Mouse (Mus musculus): ENCODE data around the gene 4933414I15Rik.

4933414I15Rik gene

DNA sequence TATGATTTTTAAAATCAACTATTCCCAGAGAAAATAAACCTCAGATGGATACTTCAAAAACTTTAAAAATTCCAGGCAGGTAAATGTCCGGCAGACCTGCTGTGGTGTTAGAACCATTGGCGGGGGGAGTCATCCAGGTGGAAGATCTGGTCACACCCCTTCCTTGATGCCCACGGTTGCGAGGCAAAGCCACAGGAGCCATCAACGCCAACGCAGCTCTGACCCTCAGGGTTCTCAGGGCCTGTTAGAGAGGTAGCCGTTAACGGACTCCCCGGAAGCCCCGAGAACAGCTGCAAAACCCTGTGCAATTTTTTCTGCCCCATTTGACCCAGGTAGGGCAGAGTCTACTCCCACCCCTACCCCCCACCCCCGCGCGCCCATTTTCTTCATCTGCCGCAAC, at the start of gene 4933414I15Rik:
4933414I15Rik (minus strand) TSS at position 260 of the 400 bp plus-strand sequence.
- DNase-seq (ENCODE audit: extremely low spot score, low spot score): no peak

DNA sequence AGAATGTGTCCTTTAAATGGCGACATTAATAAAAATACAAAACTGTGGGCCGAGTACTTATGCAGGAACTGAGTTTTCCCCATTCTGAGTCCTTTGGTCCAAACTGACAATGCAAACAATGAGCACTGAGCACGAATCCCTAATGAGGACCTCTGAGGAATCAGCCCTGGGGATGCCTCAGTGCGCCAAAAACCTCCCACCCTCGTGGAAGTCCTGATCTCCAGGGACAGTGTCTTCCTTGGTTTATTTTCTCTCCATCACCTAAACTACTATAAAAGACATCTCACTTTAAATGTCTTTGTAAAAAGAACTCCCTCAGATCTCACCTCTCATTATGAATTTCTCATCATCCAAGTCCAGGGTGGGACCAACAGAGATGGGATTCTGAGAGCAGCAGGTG, 38.1 kb upstream of the 4933414I15Rik start, which contains the start of gene Olfr1377:
Olfr1377 (plus strand) TSS at position 301 of the 400 bp plus-strand sequence.
- no peak for DNase-seq (ENCODE audit: extremely low spot score, low spot score)

DNA sequence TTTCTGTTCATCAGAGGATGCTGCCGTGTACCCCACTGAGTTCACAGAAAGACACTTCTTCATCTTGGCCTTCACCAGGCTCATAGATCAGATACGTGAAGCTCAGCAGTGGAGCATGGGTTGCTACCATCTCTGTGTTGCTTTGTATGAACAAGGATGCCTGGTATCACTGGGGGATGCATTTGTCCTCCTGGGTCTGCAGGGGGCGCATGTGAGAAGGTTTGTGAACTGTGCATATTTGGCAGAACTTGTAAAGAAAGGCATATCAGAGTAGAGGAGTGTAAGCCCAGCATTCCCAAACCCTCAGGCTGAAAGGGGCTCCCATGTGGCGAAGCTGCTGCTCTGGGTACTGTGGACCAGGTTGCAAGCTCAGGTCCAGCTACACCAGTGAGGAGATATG, 33.7 kb upstream of the 4933414I15Rik start:
- no peak for DNase-seq (ENCODE audit: extremely low spot score, low spot score)

DNA sequence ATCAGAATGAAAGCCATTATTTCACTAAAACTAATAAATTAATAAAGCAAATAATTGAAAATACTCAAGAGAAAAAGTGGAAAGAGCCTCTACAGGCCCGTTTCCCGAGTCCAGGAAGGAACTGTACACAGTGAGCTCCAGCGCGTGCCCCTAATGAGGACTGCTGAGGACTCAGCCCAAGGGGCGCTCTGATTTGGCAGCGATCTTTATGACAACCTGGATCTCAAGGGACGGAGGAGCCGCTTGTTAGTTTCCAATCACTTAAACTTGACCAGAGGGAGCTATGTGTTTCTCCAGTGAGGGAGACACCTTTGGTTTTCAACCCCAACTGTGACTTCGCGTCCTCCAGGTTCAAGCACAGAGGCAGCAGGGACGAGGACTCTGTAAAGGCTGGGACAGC, 22.7 kb upstream of the 4933414I15Rik start, which contains the start of gene Olfr1378:
Olfr1378 (plus strand) TSS at position 301 of the 400 bp plus-strand sequence.
- no peak for DNase-seq (ENCODE audit: extremely low spot score, low spot score)

DNA sequence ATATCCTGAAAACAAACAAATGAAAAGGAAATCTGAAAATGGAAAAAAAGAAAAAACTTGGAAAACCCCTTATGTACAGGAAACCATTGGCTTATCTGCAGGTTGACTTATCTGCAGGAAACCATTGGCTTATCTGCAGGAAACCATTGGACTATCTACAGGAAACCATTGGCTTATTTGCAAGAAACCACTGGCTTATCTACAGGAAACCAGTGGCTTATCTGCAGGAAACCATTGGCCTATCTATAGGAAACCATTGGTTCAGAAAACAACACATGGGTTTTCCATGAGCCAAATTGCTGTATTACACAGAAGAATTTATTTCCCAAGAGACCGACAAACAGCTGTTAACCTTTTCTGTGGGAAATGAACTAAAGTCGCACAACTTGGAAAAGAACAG, 21.3 kb upstream of the 4933414I15Rik start:
- DNase-seq (ENCODE audit: extremely low spot score, low spot score): no peak

DNA sequence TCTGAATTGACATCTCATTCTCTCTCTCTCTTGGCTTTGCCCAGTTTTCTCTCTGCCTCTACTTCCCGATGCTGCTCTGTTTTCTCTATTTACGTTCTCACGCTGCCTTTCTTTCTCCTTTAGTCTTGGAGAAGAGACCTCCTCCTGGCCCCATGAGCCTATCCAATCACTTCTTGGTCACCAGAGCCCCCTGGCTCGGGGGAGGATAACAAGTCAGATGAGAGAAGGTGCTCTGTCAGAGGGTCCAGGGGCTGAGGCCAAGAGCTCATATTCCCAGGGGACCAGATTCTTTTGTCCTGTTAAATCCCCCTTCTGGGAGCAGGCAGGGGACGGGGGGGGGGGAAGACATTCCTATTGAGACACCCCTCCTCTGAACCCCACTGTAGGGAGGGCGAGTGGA, 10.1 kb upstream of the 4933414I15Rik start, which contains the start of gene Prop1:
Prop1 (minus strand) TSS at position 101 of the 400 bp plus-strand sequence.
- no peak for DNase-seq (ENCODE audit: extremely low spot score, low spot score)

DNA sequence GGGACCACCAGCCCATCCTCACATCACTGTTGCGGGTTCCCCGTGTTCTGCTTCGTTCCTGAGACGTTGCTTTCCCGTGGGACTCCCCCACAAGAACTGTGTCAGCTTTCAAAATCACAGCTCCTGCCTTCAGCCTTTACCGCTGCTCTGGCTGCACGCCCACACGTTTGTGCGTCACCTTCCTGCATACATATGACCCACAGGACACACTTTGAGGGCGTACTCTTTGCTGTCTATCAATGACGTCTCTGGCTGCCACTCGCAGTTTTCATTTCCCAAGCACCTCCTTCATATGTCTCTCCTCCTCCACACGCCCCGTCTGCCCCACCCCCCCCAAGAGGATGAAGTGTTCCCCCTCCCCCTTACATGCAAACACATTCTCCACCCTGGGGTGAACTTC, 8.7 kb upstream of the 4933414I15Rik start:
- DNase-seq (ENCODE audit: extremely low spot score, low spot score): no peak

DNA sequence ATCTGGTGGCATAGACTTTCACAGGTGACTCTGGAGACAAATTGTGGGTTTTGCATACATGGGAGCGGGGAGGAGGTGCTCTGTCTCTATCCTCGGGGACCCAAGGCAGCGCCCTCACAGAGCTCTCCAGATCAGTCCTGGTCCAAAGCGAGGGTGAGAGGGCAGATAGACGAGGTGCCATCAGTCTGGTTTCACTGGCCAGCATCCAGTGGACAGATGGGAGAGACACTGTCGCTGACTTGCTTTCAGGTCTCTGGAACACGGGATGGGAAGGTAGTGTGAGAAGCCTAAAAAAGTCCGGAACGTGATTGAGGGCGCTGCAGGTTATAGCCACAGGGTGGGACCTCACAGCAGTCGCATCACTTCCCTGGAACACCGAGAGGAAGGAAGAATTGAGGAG, 1.2 kb downstream of the 4933414I15Rik start:
- DNase-seq (ENCODE audit: extremely low spot score, low spot score): no peak

DNA sequence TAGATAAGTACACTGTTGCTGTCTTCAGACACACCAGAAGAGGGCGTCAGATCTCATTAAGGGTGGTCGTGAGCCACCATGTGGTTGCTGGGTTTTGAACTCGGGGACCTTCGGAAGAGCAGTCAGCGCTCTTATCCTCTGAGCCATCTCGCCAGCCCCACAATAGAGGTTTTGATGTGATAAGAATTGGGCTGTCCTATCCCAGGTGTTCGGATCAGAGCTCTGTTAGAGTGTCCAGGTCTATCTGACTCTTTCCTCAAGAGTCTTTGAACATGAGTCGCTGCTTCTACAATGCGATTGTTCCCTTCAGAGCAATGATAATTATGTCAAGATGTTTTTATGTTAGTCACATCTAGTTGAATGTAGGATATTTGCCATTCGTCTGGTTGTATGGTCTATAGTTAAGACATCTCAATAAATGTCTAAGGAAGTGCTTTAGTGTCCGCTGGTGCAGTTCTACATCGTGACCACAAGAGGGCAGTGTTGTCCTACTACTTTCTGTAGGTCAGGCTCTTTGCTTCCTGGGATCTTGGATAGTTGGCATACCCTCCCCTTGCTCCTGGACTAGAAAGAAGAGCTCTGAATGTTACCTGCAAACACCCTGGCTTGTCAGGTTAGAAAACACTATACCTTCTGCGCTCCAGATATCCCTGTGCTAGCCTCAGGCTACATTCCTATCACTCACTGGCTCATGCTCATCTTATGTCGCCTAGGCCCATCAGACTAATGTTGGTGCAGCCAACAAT, 3.8 kb downstream of the 4933414I15Rik start:
- DNase-seq (ENCODE audit: extremely low spot score, low spot score): peak; percentile 51

DNA sequence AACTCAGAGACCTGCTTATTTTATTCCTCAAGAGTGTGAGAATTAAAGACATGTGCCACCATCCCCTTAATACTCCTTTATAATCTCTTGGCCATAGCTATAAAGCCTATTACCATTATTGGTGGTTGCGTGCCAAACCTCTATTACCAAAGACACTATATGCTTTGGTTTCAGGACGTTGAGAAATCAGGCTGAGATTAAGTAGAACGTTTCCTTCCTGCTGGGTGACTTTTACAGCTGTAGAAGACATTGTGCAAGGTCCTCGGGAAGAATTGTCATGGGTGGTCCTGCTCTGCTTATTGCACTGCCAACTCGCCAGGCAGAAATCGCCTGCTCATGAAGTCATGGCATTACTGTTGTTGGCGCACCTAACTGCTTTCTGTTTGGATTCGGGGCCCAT, 5.1 kb downstream of the 4933414I15Rik start:
- DNase-seq (ENCODE audit: extremely low spot score, low spot score): no peak

DNA sequence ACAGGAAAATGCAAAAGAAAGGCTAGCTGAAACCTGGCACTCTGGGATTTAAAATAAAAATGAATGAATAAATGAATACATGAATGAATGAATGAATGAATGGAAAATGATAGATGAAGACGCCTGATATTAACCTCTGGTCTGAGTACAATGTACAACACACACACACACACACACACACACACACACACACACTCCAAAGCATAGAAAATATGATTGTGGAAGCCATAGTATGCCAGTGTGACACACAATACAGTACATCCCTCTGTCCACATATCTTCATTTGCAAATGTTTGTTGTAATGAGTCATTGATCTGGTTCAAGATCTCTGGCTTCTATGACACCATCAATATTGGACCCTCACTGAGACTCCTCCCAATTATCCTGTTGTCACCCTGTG, 11.5 kb downstream of the 4933414I15Rik start:
- no peak for DNase-seq (ENCODE audit: extremely low spot score, low spot score)

DNA sequence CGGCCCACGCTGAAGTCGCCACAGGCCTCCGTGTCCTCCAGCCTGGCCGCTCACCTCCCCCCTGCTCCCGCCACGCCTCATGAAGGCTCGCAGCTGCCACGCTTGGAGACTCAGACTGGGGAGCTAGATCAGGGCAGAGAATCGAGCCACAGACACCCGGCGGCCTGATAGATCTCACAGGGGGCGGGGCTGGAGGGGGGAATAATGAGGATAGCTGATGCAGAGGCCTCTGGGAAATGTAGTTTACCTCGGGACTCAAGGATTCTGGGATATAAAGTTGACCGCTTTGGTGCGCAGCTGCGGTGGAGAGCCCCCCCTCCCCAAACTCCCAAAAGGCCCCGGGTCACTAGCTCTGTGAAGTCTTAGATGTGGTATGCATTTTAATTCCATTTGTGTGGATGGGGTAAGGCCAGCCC, 12.1 kb downstream of the 4933414I15Rik start, which contains the start of gene Zfp354b:
Zfp354b (minus strand) TSS at position 183 of the 416 bp plus-strand sequence.
- DNase-seq (ENCODE audit: extremely low spot score, low spot score): peak; percentile 89

DNA sequence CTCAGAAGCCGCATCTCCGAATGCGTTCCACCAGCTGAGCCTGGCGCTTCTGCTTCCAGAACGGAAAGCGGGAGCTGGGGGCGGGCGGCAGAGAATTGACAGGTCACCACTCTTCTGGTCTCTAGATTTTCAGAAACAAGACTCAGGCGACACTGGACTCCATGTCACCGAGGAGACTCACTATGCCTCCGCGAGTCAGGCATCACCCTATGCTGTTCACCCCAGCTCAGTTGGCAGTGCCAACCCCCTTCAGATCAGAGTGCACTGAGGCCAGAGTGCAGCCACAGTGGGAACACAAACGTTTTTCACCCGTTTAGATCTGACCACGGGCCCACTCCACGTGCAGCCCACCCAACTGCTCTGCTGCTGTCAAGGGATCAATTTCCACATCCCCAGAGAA, 12.5 kb downstream of the 4933414I15Rik start:
- DNase-seq (ENCODE audit: extremely low spot score, low spot score): no peak

DNA sequence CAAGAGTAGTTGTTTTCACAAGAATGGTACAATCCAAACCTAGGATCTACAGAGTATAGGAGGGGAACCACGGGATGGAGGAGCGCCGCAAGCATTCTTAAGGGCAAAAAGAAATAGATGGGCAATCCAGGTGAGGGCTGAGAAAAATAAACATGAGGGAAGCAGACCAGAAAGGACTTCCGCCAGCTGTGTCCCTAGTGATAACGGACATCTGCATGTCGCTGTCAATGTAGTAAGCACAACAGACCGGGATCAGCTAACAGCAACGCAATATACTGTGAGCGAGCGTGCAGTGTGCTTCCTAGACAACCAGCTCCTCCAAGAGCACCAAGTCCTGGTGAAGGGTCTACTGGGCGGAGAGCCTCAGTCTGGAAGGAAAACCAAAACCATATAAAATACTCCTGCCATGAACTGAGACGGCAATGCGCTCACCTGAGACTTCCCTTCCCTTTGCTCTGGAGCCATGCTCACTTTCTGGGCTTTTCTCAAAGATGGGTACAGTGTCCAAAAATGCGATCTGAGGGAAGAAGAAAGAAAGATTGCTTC, 13.0 kb downstream of the 4933414I15Rik start:
- peak; percentile 22 for DNase-seq (ENCODE audit: extremely low spot score, low spot score)

DNA sequence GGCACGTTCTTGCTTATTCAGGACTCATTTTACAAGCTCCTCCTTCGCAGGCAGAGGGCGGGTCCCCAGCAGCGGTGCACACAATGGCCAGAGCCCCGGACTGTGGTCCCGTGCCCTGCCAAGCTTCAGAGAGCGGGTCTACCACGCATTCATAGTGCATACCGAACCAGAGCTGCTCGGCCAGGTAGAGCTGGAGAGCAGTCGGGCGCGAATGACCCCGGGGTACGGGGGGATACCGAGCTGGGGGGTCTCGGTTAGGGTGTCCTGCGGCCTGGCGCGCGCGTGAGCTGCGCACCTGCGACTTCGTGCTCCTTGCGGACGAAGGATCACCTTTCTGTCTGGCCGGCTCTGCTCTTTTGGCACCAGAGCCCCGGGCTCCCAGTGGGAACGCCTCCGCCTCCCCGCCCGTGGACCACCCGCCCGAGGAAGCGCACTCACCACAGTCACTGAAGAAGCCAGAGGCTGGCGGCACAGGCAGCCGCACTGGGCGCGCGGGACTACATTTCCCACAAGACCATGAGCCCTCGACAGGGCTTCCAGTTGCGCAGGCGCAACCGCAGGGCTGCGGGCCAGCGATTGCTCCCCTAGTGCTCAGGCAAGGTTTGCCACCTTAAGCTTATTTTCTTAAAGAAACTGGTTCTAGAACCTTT, 27.8 kb downstream of the 4933414I15Rik start, which contains the start of gene Zfp2:
Zfp2 (minus strand) TSS at position 495 of the 650 bp plus-strand sequence.
- peak; percentile 87 for DNase-seq (ENCODE audit: extremely low spot score, low spot score)

DNA sequence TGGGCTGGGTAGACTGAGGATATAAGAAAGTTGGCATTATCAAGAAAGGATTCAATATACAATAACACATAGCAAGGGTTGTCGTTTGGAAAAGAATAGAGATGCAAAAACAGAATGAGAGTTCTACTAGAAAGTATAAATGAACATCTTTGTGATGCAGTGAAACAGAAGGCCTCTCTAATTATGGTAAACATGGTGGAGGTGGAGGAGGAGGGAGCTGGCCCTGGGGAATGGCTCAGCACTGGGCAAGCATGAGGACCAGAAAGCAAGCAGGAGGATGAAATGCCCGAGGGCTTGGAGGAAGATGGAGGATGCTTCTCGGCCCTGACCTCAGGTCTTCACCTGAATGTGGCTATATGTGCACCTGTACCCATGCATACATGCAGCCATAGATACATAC, 29.1 kb downstream of the 4933414I15Rik start:
- no peak for DNase-seq (ENCODE audit: extremely low spot score, low spot score)

DNA sequence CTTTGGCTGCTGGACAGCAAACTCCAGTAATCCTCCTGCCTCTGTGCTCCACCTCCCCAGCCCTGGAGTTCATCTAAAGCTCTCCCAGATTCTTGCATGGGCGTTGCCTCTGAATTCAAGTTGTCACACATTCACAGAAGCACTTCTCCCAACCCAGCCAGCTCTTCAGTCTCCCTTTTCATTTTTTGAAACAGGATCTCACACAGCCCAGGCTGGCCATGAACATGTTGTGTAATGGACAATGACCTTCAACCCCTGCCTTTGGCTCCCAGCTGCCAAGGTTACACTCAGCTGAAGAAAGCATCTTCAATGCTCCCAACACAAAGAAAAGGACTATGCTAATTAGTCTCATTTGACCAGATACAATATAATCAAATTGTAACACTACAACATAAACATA, 30.3 kb downstream of the 4933414I15Rik start:
- no peak for DNase-seq (ENCODE audit: extremely low spot score, low spot score)

DNA sequence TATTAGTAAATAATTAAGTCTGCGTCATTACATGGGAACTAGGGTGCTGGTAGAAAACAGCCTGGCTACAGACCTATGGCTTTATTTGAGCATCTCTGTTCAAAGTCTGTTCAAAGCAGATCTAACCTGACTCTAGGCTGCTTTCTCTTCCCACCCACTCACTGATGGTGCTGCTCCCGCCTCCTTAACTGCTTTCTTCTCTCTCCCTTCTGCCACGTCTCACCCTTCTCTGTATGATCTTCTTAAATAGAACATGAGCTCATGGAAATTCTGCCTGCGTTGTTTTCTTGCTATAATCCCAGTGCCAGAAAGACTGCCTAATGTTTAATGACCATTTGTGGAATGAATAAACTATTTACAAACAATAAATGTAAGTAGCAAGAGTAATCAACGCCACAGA, 35.4 kb downstream of the 4933414I15Rik start:
- no peak for DNase-seq (ENCODE audit: extremely low spot score, low spot score)

DNA sequence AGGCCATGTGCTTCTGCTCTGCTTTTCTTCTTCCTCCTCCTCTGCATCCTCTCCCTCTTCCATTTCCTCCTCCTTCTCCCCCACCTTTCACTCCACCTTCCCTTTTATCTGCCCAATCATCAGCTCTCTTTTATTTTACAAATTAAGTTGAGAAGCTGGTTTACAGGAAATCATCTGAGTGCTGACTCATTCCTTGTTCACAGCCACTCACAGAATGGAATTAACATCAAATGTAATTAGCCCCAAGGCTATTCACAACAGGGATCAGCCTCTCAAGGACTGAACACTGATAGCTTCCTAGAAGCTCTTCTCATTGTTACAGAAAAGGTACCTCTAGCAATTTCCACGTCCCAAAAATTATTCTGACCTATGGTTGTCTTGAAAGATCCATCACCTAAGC, 46.2 kb downstream of the 4933414I15Rik start:
- no peak for DNase-seq (ENCODE audit: extremely low spot score, low spot score)

DNA sequence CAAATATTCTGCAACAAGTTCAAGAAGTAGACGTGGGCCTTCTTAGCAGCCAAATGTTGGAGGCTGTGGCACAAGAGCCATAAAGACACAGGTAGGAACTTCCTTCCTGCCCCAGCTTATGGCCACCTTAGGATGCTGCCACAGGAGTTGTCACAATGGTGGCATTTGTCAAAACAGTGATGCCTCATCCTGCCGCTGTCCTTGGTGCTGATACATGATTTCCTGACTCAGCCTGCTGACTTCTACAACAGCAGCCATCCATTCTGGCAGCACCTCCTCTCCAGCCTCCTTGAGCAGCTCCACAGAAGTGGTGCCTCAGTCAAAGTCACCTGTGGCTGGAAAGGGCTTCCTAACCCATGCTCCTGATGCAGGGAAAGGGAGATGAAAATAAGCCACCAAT, 51.1 kb downstream of the 4933414I15Rik start:
- DNase-seq (ENCODE audit: extremely low spot score, low spot score): no peak

Data from neural tube, embryonic 10.5 days (tissue).